Mouse (Mus musculus) embryonic facial prominence, embryonic 13.5 days (tissue): ENCODE measurements around the gene Csrnp2. TPM values are rescaled to one million over a fixed set of nuclear protein-coding genes. Genes with fewer than 3 reads are reported as not detected.

Experiments used
- ATAC-seq: fragments of 200-750 bp; cut with Nextera tagmentation; 2 replicates; pipeline ENCODE4 v1.8.0; 2017; ENCODE audit warnings: low read depth; ENCODE audit not compliant: insufficient number of reproducible peaks, insufficient read depth, low FRiP score, low TSS enrichment
- H3K27ac ChIP-seq: fragments of 300-500 bp; sonication (generic); 2 replicates; pipeline ENCODE4 v1.5.1; 2015; ENCODE audit warnings: moderate library complexity, mild to moderate bottlenecking, inconsistent platforms
- H3K27me3 ChIP-seq: fragments of 300-500 bp; sonication (generic); 2 replicates; pipeline ENCODE4 v1.6.1; 2015; ENCODE audit warnings: mild to moderate bottlenecking, inconsistent platforms
- H3K36me3 ChIP-seq: fragments of 300-500 bp; sonication (generic); 2 replicates; pipeline ENCODE4 v1.6.1; 2015; ENCODE audit warnings: mild to moderate bottlenecking, inconsistent platforms
- H3K4me1 ChIP-seq: fragments of 300-500 bp; sonication (generic); 2 replicates; pipeline ENCODE4 v1.6.1; 2015; ENCODE audit warnings: inconsistent platforms
- H3K4me2 ChIP-seq: fragments of 300-500 bp; sonication (generic); 2 replicates; pipeline ENCODE4 v1.6.1; 2015; ENCODE audit warnings: moderate library complexity, mild to moderate bottlenecking, inconsistent platforms
- H3K4me3 ChIP-seq: fragments of 300-500 bp; sonication (generic); 2 replicates; pipeline ENCODE4 v1.5.1; 2015; ENCODE audit warnings: mild to moderate bottlenecking, inconsistent platforms
- H3K9ac ChIP-seq: fragments of 300-500 bp; sonication (generic); 2 replicates; pipeline ENCODE4 v1.6.1; 2015; ENCODE audit warnings: mild to moderate bottlenecking, inconsistent platforms
- H3K9me3 ChIP-seq: fragments of 300-500 bp; sonication (generic); 2 replicates; pipeline ENCODE4 v1.6.1; 2016; ENCODE audit warnings: inconsistent platforms
- WGBS: fragments of 180-500 bp; shearing (Covaris S2); methylation state at CpG from one replicate; pipeline ENCODE4 v1.1.7; 2015; ENCODE audit warnings: mixed read lengths; 5-methylcytosine and 5-hydroxymethylcytosine counted together
- polyA plus RNA-seq: library from polyadenylated mRNA; unstranded; fragments of >200 nt; fragmentation: Nextera tagmentation; extraction: Ambion mirVana; gene quantifications from 2 replicates; pipeline ENCODE4 v1.2.1, GENCODE M21; 2015

The Csrnp2 gene
- polyA plus RNA-seq, 1 experiment from 2014 or later, result 24.8 TPM

DNA sequence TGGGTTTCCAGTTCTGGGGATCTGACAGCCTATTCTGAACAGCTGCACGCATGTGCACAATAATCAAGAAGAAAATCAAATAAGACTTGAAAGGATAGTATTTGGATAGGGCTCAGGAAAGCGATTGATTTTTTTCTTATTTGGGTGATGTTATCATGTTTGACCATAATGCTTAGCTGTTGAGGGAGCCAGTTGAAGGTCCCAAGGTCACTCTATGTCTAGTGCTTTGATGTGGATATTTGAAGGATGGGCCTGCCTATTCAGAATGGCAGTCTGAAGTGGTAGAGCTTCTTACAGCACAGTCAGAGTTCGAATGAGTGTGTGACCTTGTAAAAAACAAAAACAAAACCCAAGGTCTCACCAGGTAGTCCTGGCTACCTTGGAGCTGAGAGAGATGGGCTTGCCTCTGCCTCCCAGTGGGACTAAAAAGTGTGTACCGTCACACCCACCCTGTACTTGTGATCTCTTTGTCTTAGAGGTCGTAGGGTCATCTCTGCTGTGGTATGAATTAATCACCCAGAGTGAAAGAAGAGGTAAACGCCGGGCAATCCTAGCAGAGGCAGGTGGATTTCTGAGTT is 21.3 kb downstream of the Csrnp2 start:
- Histone ChIP-seq H3K9me3 (no peaks in the 10 kb centered on the region), H3K36me3 (peaks cover 74% of the 10 kb centered on the region), H3K4me1 (peaks cover 11% of the 10 kb centered on the region), H3K4me2 (no peak overlapping the region), H3K27me3 (no peaks in the 10 kb centered on the region), H3K4me3 (no peak overlapping the region), H3K27ac (no peak overlapping the region), H3K9ac (no peak overlapping the region)
- 82% methylated on average over 7 of the region's 7 CpGs for WGBS
- ATAC-seq, result no peak

DNA sequence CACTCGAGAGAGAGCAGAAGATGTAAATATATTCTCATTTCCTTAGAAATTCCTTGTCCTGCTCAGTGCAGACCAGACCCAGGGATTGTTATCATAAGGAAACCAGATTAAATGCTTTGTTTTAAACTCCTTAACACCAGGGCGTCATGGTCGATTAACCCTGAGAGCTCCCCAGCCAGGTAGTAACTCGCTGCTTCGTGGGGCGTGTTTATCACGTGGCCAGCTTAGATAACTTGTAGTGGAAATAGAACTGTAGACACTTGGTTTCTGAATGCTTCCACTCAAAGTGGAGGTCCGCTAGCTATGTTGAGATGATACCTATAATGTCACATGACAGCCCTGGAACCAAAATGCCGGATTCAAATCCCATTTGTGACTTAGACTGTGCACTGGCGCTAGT is 25.3 kb downstream of the Csrnp2 start:
- ATAC-seq, result no peak
- H3K4me3 ChIP-seq, result peak overlapping the region; percentile 83
- H3K27ac ChIP-seq, result no peak overlapping the region
- H3K4me2 ChIP-seq, result peak overlapping the region; percentile 79
- 61% methylated on average over 10 of the region's 10 CpGs for WGBS
- no peaks in the 10 kb centered on the region for H3K27me3 ChIP-seq
- H3K4me1 ChIP-seq, result peaks cover 16% of the 10 kb centered on the region
- H3K9me3 ChIP-seq, result no peaks in the 10 kb centered on the region
- H3K36me3 ChIP-seq, result peaks cover 36% of the 10 kb centered on the region
- peak overlapping the region; percentile 86; the same call in 1 of the 2 replicates for H3K9ac ChIP-seq

DNA sequence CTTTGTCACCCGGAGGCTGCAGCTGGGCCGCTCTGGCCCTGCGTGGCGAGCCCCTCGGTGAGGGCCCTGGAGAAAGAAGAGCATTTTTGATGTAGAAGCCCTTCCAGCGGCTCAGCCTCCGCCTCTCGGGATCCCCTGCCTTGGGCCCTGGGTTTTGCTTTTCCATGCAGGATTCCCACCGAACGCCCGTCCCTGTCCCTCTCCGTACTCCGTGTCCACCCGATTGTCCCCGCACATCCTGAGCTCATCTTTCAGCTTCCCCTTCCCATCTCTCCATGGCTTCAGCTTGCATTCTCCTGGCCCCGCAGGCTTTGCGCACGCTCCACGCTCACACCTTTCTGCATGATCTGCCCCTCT is 26.1 kb downstream of the Csrnp2 start:
- Histone ChIP-seq H3K4me3 (peak overlapping the region; percentile 83), H3K9me3 (no peaks in the 10 kb centered on the region), H3K4me1 (peaks cover 16% of the 10 kb centered on the region), H3K9ac (peak overlapping the region; percentile 86), H3K27ac (peak overlapping the region; percentile 77; the same call in 1 of the 2 replicates), H3K4me2 (peak overlapping the region; percentile 79), H3K27me3 (no peaks in the 10 kb centered on the region), H3K36me3 (peaks cover 30% of the 10 kb centered on the region)
- WGBS, result under 1% methylated on average over 19 of the region's 19 CpGs
- no peak for ATAC-seq

DNA sequence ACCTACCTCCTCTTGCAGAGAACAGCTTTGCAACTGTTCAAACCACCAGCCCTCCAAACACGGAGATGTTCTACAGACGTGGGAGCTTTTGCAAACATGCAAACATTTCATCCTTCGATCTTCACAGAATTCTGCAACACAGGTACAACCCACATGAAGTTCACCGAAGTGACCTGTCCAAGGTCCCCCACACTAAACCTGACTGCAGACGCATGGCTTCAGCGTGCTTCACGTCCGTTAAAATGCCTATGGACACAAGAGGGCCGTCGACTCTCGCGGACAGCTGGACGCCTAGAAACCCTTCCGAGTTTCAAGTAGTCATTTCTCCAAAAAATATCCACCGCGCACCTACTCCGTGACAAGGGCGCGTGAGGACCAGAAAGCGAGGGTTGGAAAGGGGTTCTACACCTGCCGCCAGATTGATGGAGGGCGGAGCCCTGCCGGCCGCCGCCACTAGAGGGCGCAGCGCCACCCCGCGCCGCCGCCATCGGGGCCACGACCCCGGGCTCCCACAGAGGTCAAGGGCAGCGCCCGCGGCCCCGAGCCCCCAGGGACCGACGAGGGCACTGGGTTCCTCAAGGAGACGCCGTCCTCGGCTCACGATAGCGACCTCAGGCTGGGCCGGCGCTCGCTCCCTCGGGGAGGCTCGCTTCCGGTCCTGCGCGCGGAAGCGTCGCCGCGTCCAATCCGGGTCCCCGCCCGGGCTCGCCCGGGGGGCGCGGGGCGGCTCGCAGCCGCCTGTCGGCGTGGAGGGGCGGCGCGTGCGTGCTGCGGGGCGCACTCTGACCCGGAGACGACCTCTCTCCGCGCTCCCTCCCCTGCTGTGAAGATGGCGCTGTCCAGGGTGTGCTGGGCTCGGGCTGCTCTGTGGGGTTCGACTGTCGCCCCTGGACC is 26.7 kb downstream of the Csrnp2 start, which contains the start of gene Letmd1:
Gene Letmd1 (plus strand): TSS at position 729 of the 894 bp plus-strand sequence.
- Histone ChIP-seq H3K9ac (peak within 1 kb of the TSS; percentile 86), H3K4me3 (peak within 1 kb of the TSS; percentile 83), H3K36me3 (peaks cover 24% of the 10 kb centered on the region), H3K9me3 (no peaks in the 10 kb centered on the region), H3K27me3 (no peaks in the 10 kb centered on the region), H3K4me1 (peaks cover 16% of the 10 kb centered on the region), H3K4me2 (peak within 1 kb of the TSS; percentile 79), H3K27ac (peak within 1 kb of the TSS; percentile 77)
- ATAC-seq, result peak; percentile 89
- WGBS, result 3% methylated on average over 83 of the region's 84 CpGs

DNA sequence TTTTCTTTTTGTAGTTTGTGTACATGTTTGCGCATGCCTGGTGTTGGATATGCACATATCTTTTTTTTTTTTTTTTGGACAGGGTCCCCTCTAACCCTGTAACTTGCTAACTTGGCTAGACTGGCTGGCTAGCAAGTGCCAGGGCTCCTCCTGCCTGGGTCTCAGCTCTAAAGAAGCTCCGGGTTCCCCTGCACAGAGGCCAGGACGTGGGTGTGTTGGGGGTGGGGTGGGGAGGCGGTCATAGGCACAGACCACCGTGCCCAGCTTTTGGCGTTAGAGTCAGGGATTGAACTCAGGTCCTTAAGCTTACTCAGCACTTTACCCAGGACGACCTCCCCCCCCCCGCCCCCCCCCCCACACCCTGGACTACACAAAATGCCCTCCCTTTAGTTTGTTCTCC is 27.6 kb downstream of the Csrnp2 start:
- ATAC-seq, result no peak
- Histone ChIP-seq H3K4me2 (peak overlapping the region; percentile 79), H3K9me3 (no peaks in the 10 kb centered on the region), H3K36me3 (peaks cover 18% of the 10 kb centered on the region), H3K27me3 (no peaks in the 10 kb centered on the region), H3K27ac (no peak overlapping the region), H3K4me3 (peak overlapping the region; percentile 83; the same call in 1 of the 2 replicates), H3K9ac (peak overlapping the region; percentile 36; the same call in 1 of the 2 replicates), H3K4me1 (peaks cover 16% of the 10 kb centered on the region)
- WGBS, result 42% methylated on average over 7 of the region's 8 CpGs

DNA sequence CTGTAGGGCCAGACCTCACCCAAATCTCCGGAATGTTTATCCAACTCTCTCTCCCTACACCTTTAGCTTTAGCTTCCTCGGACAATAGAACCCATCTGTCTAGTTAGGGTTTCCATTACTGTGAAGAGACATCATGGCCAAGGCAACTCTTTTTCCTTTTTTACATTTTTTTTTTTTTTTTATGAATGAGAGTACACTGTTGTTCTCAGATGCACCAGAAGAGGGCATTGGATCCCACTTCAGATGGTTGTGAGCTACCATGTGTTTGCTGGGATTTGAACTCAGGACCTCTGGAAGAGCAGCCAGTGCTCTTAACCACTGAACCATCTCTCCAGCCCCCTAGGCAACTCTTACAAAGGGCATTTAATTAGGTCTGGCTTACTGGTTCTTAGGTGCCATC is 29.9 kb downstream of the Csrnp2 start:
- H3K27ac ChIP-seq, result no peak overlapping the region
- H3K4me3 ChIP-seq, result no peak overlapping the region
- H3K27me3 ChIP-seq, result no peaks in the 10 kb centered on the region
- 78% methylated on average over 2 of the region's 2 CpGs for WGBS
- no peak overlapping the region for H3K9ac ChIP-seq
- no peak overlapping the region for H3K4me2 ChIP-seq
- H3K9me3 ChIP-seq, result no peaks in the 10 kb centered on the region
- peaks cover 19% of the 10 kb centered on the region for H3K4me1 ChIP-seq
- no peaks in the 10 kb centered on the region for H3K36me3 ChIP-seq
- ATAC-seq, result no peak

DNA sequence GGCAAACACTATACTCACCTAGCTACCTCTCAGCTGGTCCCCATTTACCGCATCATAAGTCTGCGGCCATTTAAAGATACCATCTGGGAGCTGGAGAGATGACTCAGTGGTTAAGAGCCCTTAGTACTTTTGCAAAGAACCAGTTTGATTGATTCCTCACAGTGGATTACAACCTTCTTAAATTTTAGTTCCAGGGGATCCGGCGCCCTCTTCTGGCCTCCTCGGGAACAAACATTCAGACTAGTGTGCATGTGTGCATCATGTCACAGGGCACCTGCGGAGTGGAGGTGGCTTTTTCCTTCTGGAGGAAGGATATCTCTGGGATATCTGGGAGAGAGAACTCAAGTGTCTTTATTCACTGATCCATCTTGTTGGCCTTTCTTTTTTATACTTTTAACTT is 31.6 kb downstream of the Csrnp2 start:
- Histone ChIP-seq H3K27me3 (no peaks in the 10 kb centered on the region), H3K4me3 (no peak overlapping the region), H3K9me3 (no peaks in the 10 kb centered on the region), H3K9ac (no peak overlapping the region), H3K4me1 (peaks cover 8% of the 10 kb centered on the region; the same call in 1 of the 2 replicates), H3K4me2 (no peak overlapping the region), H3K36me3 (no peaks in the 10 kb centered on the region), H3K27ac (no peak overlapping the region)
- 21% methylated on average over 6 of the region's 6 CpGs for WGBS
- ATAC-seq, result no peak

DNA sequence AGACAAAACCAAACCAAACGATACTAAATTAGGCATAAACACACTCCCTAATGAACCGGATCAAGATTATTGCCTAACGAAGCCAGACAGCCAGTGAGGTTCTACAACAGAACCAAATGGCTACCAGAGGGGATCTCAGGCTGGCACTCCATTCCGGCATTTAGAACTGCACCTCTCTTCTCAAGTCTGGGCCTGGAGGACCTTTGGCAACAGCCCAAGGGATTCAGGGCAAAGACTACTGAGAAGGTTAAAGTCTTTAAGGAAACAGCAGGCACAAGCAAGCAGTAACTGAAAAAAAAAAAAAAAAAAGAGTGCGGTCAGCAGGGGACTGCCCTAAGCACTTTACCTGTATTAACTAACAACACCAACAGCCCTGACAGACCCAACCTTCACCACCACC is 33.2 kb downstream of the Csrnp2 start:
- Histone ChIP-seq H3K4me1 (peaks cover 5% of the 10 kb centered on the region; the same call in 1 of the 2 replicates), H3K9me3 (no peaks in the 10 kb centered on the region)
- 80% methylated on average over 5 of the region's 5 CpGs for WGBS

DNA sequence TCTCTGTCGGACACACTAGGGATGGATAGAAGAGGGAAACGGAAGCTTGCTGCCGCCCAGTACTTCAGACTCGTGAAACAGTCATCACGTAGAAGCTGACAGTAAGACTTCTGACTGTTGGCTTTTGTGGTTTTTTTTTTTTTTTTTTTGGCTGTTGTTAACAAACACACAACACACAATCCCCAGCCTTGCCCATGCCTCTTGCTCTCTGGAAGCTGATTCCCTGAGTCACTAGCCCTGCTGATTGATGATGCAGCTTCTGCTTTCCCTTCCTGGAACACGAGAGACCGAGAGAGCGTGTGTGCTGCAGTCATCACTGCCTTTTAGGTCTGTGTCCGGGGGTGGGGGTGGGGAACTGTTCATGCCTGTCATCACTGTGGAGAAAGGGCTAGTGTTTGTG is 33.6 kb downstream of the Csrnp2 start:
- WGBS, result 78% methylated on average over 9 of the region's 9 CpGs
- Histone ChIP-seq H3K27ac (no peak overlapping the region), H3K4me2 (no peak overlapping the region), H3K9me3 (no peaks in the 10 kb centered on the region), H3K4me3 (no peak overlapping the region), H3K36me3 (no peaks in the 10 kb centered on the region), H3K4me1 (peaks cover 6% of the 10 kb centered on the region; the same call in 1 of the 2 replicates), H3K27me3 (no peaks in the 10 kb centered on the region), H3K9ac (no peak overlapping the region)
- no peak for ATAC-seq

More for the DNA sequence above, 33.2 kb downstream of the Csrnp2 start:
- no peaks in the 10 kb centered on the region for H3K36me3 ChIP-seq
- H3K27ac ChIP-seq, result no peak overlapping the region
- no peak overlapping the region for H3K4me2 ChIP-seq
- H3K9ac ChIP-seq, result no peak overlapping the region
- no peaks in the 10 kb centered on the region for H3K27me3 ChIP-seq
- no peak overlapping the region for H3K4me3 ChIP-seq
- no peak for ATAC-seq

DNA sequence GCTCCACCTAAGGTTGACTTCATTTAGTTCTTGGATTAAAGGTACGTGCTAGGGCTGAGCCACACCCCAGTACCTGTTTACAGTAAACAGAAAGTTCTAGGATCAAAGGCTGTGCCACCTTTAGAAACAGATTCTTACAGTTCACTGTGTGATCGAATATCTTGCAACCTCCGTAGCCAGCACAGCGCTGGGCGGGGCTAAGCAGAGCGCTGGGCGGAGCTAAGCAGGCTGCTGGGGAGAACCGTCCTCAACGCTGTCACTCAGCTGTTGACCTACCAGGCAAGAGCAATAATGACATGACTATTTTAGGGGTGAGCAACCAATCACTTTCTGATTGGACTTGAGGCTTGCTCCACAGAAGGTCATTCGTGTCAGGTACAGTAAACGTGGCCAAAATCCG is 34.3 kb downstream of the Csrnp2 start:
- Histone ChIP-seq H3K9me3 (no peaks in the 10 kb centered on the region), H3K4me2 (peak overlapping the region; percentile 41), H3K9ac (no peak overlapping the region), H3K27ac (no peak overlapping the region), H3K4me1 (peaks cover 6% of the 10 kb centered on the region; the same call in 1 of the 2 replicates), H3K36me3 (no peaks in the 10 kb centered on the region), H3K4me3 (no peak overlapping the region), H3K27me3 (no peaks in the 10 kb centered on the region)
- no peak for ATAC-seq
- 8% methylated on average over 12 of the region's 12 CpGs for WGBS

DNA sequence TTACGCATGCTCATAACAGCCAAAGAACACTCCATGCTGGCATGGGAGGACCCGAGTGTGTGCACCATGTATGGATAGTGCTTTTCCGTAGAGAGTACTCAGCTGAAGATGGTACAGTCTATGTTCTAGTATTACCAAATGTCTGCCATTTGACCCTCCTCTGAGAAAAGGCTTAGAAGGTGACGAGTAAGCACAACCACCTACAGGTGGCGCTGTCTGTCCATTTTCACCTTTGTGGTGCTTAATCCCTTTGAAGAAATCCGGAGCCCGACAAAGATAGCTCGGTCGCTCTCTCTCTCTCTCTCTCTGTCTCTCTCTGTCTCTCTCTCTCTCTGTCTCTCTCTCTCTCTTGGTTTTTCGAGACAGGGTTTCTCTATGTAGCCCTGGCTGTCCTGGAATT is 37.2 kb downstream of the Csrnp2 start:
- WGBS, result 45% methylated on average over 10 of the region's 10 CpGs
- Histone ChIP-seq H3K27me3 (no peaks in the 10 kb centered on the region), H3K9me3 (no peaks in the 10 kb centered on the region), H3K4me3 (no peak overlapping the region), H3K27ac (no peak overlapping the region), H3K9ac (no peak overlapping the region), H3K4me1 (peaks cover 6% of the 10 kb centered on the region; the same call in 1 of the 2 replicates), H3K36me3 (no peaks in the 10 kb centered on the region), H3K4me2 (no peak overlapping the region)
- no peak for ATAC-seq

DNA sequence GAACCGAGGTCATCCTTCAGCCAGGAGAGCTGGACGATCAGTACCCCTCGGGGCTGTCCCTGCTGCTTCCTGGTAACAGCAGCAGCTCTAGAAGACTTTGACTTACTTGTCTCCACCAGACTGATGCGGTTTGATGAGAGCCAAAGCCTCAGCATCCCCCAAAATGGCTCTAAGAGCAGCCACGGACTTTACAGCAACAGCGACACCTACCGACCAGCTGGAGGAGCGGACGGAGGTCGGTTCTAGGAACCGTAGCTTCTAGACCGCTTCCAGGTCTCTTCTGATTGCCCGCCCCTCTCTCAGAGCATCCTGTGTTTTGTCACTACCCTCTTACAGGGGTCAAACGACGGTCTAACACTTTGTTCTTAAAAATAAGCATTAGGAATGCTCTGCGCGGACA is 37.9 kb downstream of the Csrnp2 start:
- WGBS, result 5% methylated on average over 17 of the region's 17 CpGs
- Histone ChIP-seq H3K27ac (no peak overlapping the region), H3K36me3 (no peaks in the 10 kb centered on the region), H3K27me3 (no peaks in the 10 kb centered on the region), H3K4me3 (no peak overlapping the region), H3K4me1 (peaks cover 6% of the 10 kb centered on the region; the same call in 1 of the 2 replicates), H3K9ac (no peak overlapping the region), H3K4me2 (no peak overlapping the region), H3K9me3 (no peaks in the 10 kb centered on the region)
- ATAC-seq, result no peak
